In the genomic region with DNA sequence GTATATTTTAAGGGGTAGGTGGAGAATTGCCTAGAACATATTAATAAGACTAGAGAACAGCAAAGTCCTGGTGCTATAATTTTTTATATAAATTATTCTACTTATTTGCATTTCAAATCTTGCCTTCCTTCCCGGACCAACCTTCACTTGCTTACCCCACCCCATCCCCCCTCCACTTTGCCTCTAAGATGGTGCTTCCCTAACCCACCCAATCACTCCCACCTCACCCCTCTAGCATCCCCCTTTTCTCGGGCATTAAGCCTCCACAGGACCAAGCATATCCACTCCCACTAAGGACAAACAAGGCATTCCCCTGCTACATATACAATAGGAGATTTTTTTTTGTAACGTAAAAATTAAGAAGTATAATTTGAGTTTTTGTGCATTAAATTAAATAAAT, we compare ENCODE assay signal across 13 mouse cellular contexts. TPM values are rescaled to one million over a fixed set of nuclear protein-coding genes. Genes with fewer than 3 reads are reported as not detected.
"Had no signal": no experiment of that assay in that cellular context is flagged by ENCODE, and none has a peak within 500 bp of the region (broad histone marks: within the 10 kb centered on the region; RNA-seq: fewer than 3 reads in every experiment).

No protein-coding gene starts in this region.

RNA-seq across cellular contexts. Expression of gene Olfr199, which starts 1.7 kb away (rescaled TPM):
- polyA plus RNA-seq: neural tube, embryonic 13.5 days; neural tube, embryonic 14.5 days; neural tube, embryonic 15.5 days; small intestine, adult 2 months; spleen, adult 2 months; stomach, embryonic 14.5 days; stomach, embryonic 15.5 days; stomach, embryonic 16.5 days; stomach, postnatal 0 days; thymus, adult 2 months; thymus, postnatal 0 days; urinary bladder, adult 2 months had no signal

RNA-seq across cellular contexts. Expression of gene Olfr198, which starts 14.5 kb away (rescaled TPM):
- polyA plus RNA-seq: neural tube, embryonic 13.5 days; neural tube, embryonic 14.5 days; neural tube, embryonic 15.5 days; small intestine, adult 2 months; spleen, adult 2 months; stomach, embryonic 14.5 days; stomach, embryonic 15.5 days; stomach, embryonic 16.5 days; stomach, postnatal 0 days; testis, adult 2 months; thymus, adult 2 months; thymus, postnatal 0 days; urinary bladder, adult 2 months had no signal

RNA-seq across cellular contexts. Expression of gene Olfr196, which starts 47.6 kb away (rescaled TPM):
- polyA plus RNA-seq: neural tube, embryonic 13.5 days; neural tube, embryonic 14.5 days; neural tube, embryonic 15.5 days; small intestine, adult 2 months; spleen, adult 2 months; stomach, embryonic 14.5 days; stomach, embryonic 15.5 days; stomach, embryonic 16.5 days; stomach, postnatal 0 days; testis, adult 2 months; thymus, adult 2 months; thymus, postnatal 0 days; urinary bladder, adult 2 months had no signal

RNA-seq across cellular contexts. Expression of gene Olfr201, which starts 54.6 kb away (rescaled TPM):
- polyA plus RNA-seq: neural tube, embryonic 13.5 days; neural tube, embryonic 14.5 days; neural tube, embryonic 15.5 days; small intestine, adult 2 months; spleen, adult 2 months; stomach, embryonic 14.5 days; stomach, embryonic 15.5 days; stomach, embryonic 16.5 days; stomach, postnatal 0 days; testis, adult 2 months; thymus, adult 2 months; thymus, postnatal 0 days; urinary bladder, adult 2 months had no signal
